Mouse (Mus musculus) E14TG2a.4 (cell line): ENCODE measurements at regions not wholly inside any gene's neighbourhood (a gene's known extent, or its start where the extent isn't known, plus 50 kb on each side); places are given as distances from the start of the nearest gene placed in this dataset.

Experiments used
- H3K27me3 ChIP-seq: 2 replicates; pipeline ENCODE4 v1.6.1; 2014; ENCODE audit warnings: low read length, control low read depth; ENCODE audit not compliant: insufficient read depth
- H3K36me3 ChIP-seq: 2 replicates; pipeline ENCODE4 v1.6.1; 2014; ENCODE audit warnings: low read length, control low read depth; ENCODE audit not compliant: insufficient read depth
- H3K4me1 ChIP-seq: replicated peaks from 2 replicates; pipeline ENCODE4 v1.6.1; 2014; ENCODE audit warnings: low read depth, low read length, control low read depth
- H3K4me3 ChIP-seq: replicated peaks from 2 replicates; pipeline ENCODE4 v1.5.1; 2014; ENCODE audit warnings: mild to moderate bottlenecking, low read length
- H3K9me3 ChIP-seq: 2 replicates; pipeline ENCODE4 v1.6.1; 2014; ENCODE audit warnings: low read length, control low read depth
- CTCF ChIP-seq: conservative IDR thresholded peaks from 2 replicates; pipeline ENCODE4 v1.5.1; 2014; ENCODE audit warnings: low read length
- NANOG ChIP-seq: IDR thresholded peaks from 2 replicates; pipeline ENCODE4 v1.6.1; 2014; ENCODE audit warnings: borderline replicate concordance, low read length, mixed read lengths
- POU5F1 ChIP-seq: IDR thresholded peaks from 2 replicates; pipeline ENCODE4 v1.6.1; 2014; ENCODE audit warnings: low read length, borderline replicate concordance

DNA sequence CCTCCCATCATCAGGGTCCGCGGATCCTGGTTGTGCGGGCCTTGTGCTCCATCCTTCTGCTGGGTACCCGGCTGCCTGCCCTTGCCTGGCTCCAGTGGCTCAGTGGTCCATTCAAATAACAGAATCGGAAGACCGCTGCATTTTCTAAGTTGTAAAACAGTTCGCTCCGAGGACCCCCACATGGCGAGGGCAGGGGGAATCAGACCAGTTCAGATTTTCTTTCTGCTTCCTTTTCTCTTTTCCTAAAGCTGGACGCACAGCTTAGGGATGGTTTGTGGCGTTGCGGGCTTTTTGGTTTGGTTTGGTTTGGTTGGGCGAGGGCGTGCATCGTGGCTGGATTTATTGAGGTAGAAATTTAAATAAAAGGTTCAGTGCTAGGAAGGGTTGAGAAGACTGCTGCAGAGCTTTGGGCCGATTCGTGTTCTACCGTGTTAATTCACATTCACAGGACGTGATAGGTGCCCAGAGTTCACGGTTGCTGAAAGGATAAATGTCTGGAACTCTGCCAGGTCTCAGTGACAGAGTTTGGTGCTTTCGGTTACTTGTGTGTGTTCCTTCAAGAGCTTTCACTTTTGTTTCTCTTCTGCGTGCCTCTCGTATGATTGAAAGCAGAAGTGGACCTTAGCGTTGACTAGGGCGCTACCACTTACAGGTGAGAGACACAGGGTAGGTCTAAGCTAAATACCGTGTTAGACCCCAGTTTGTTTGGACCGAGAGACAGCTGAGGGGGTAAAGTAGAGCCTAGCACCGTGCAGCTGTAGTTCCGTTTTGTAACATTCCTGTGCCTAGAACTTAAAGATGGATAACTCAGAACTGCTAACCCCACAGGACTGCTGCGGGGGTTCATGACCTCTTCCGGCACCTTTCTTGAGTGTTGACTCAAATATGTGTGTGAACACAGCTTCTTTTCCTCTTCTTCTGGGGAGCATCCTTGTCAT lies 61.9 kb upstream of the Ak4 start:
- Histone ChIP-seq H3K4me1 (peaks cover 47% of the 10 kb centered on the region), H3K9me3 (no peaks in the 10 kb centered on the region), H3K36me3 (peaks cover 10% of the 10 kb centered on the region), H3K27me3 (no peaks in the 10 kb centered on the region), H3K4me3 (peak overlapping the region; percentile 93)
- no peak for TF ChIP-seq NANOG
- TF ChIP-seq POU5F1 = no peak
- TF ChIP-seq CTCF = no peak

DNA sequence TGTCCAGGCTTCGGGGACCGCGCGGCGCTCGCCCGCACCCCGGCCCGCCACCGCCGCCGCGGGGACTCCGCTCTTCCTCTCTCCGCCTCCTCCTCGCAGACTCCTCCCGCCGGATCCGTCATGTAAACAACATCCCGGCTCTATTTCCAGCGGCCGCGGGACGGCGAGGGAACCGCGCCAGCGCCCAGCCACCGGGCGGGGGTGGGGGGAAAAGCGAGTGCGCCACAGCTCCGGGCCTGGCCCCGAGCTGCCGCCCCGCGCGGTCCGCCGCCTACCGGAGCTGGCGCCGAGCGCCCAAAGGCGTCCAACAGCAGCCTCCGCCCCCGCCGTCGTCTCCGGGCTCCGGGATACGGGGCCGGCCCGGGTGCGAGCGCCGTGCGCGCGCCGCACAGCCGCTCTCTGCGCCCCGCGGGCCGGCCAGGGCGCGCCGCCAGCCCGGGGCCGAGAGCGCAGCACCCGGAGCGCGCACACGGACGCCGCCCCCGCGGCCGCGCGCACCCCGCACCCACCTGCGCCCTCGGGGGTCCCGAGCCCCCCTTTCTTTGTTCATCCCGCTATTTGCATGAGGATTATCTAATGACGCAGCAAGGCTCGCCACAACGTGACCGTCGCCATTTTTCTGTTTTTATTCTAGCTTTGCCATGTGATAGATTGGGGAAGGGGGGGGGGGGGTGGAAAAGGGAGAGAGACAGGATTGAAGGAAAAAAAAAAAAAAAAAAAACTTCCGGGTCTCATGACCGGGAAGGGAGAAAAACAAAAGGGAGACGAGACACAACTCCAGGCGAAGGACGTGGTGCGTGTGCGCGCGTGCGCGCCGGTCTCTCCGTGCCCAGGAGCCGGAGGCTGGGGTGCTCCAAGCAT lies 62.8 kb upstream of the Ak4 start:
- no peak for TF ChIP-seq CTCF
- no peak for TF ChIP-seq NANOG
- Histone ChIP-seq H3K27me3 (no peaks in the 10 kb centered on the region), H3K4me3 (peak overlapping the region; percentile 93), H3K4me1 (peaks cover 50% of the 10 kb centered on the region), H3K36me3 (peaks cover 15% of the 10 kb centered on the region), H3K9me3 (no peaks in the 10 kb centered on the region)

DNA sequence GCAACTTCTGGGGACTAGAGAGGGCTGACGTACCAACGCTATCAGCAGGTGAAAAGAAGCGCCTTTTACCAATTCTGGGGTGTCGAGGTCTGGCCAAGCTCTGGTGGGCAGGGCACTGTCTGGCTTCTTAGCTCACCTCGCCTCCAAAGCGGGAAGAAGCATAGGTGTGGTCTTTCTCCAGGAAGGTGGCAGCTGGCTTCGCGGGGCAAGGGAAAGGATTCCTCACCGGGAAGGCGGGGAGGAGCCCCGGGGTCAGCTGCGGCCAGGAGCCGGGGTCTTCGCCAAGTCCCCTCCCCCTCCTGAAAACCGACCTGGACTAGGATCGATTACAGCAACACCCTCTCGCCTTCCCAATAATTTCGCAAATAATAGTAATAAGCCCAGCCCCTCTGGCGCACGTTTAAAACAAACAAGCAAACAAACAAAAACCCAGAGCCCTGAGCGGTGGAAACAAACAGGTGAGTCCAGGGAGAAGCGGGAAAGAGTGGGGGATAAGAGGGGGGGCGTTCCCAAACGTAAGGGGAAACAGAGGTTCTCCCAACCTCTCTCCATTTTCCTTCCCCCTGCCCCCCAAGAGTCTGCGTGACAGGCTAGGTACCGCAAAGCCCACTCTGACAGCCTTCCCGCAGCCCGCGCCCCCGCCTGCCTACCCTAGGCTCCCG lies 63.5 kb upstream of the Ak4 start:
- TF ChIP-seq NANOG (no peak), POU5F1 (no peak), CTCF (no peak)
- H3K4me1 ChIP-seq = peaks cover 58% of the 10 kb centered on the region
- H3K36me3 ChIP-seq = peaks cover 22% of the 10 kb centered on the region
- H3K27me3 ChIP-seq = no peaks in the 10 kb centered on the region
- no peaks in the 10 kb centered on the region for H3K9me3 ChIP-seq
- peak overlapping the region; percentile 93 for H3K4me3 ChIP-seq

DNA sequence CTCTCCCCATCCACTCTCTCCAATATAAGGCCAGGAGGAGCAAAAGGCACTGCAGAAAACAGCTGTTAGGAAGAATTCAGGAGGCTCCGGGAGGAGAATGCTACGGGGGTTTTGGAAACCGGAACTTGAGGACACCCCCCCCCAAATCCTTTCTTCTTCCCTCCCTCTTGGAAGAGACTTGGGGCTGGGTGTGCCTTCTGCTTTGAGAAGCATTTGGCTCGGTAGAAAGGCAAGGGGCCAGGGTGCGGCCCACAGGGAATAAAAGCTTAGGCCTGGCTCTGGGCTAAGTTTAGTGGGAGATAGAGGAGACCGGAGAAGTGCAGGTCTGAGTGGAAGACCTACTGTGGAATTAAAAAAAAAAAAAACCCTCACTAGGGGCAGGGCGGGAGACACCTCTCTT lies 64.1 kb upstream of the Ak4 start:
- peaks cover 27% of the 10 kb centered on the region for H3K36me3 ChIP-seq
- no peaks in the 10 kb centered on the region for H3K27me3 ChIP-seq
- TF ChIP-seq NANOG (no peak), CTCF (no peak), POU5F1 (no peak)
- H3K4me1 ChIP-seq = peaks cover 63% of the 10 kb centered on the region
- H3K4me3 ChIP-seq = peak overlapping the region; percentile 93
- no peaks in the 10 kb centered on the region for H3K9me3 ChIP-seq

DNA sequence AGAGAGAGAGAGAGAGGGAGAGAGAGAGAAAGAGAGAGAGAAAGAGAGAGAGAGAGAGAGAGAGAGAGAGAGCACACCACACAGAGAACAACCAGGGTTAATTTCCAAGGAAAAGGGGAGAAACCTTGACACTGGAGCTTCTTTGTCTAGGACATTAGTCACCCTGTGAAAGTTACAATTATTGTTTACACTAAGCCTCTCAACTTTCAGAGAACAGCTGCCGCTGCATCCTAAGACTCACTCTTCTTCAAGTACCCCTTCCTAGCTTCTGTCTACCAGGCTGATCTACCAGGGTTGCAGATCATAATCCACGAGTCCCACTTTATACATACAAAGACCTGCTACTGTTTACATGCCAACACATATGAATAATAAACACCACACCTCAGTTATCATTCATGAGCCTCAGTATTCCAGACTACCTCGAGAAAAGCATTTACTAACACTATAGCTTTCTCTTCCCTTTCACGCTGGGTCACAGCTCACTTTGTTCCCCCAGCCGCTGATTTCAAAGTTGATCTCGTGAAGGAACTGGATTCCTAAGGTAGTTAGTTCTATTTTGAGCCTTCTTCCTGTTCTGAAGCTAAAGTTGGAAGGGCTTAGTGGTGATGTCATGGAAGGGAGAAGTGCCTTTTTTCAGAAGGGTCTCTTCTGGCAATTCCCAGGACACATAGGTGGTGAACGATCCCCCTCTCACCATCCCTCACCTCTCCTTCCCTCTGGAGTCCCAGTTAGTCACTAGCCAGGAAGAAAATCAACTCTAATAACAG lies 64.8 kb upstream of the Ak4 start:
- no peak for TF ChIP-seq POU5F1
- TF ChIP-seq NANOG = no peak
- TF ChIP-seq CTCF = no peak

DNA sequence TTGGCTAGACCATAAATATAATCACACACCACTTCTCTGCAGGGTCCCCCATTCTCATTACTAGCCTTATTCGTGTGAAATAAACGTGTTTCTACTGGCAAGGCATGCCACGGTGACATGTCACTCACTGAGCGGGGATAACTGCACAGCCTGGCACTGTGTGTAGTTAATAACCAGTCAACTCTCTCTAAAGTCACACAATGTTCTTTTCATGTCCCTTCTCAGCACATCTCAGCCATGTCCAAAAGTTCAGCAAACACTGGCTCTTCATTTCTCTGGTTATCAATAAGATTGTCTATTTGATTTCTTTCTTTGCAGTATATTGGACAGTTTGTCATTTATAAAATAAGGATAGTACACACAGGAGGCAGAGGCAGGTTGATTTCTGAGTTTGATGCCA lies 66.9 kb upstream of the Ak4 start:
- no peaks in the 10 kb centered on the region for H3K9me3 ChIP-seq
- TF ChIP-seq NANOG = no peak
- no peak for TF ChIP-seq POU5F1
- no peak for TF ChIP-seq CTCF

More for the DNA sequence above, 64.8 kb upstream of the Ak4 start:
- peak overlapping the region; percentile 93 for H3K4me3 ChIP-seq
- H3K9me3 ChIP-seq = no peaks in the 10 kb centered on the region
- H3K27me3 ChIP-seq = no peaks in the 10 kb centered on the region
- peaks cover 27% of the 10 kb centered on the region for H3K36me3 ChIP-seq
- H3K4me1 ChIP-seq = peaks cover 67% of the 10 kb centered on the region

DNA sequence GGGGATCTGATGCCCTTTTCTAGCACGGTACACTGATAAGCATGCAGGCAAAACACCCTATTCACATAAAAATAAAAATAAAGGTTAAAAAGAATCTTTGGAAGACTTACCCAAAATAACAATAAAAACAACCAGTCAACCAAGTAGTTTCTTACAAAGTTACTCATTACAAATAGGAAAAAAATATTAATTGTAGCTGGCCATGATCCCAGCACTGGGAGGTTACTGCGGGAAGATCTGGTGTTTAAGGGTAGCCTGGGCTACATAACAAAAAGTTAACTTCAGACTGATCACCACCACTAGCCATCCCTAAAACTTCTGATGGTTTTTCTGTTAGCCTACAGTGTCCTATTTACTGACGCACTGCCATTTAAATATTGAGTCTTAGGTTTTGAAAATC lies 67.4 kb upstream of the Ak4 start:
- Histone ChIP-seq H3K36me3 (peaks cover 43% of the 10 kb centered on the region), H3K9me3 (no peaks in the 10 kb centered on the region), H3K4me1 (peaks cover 48% of the 10 kb centered on the region), H3K27me3 (no peaks in the 10 kb centered on the region), H3K4me3 (no peak overlapping the region)
- TF ChIP-seq NANOG = no peak
- no peak for TF ChIP-seq CTCF
- no peak for TF ChIP-seq POU5F1

More for the DNA sequence above, 66.9 kb upstream of the Ak4 start:
- H3K4me3 ChIP-seq = no peak overlapping the region
- peaks cover 50% of the 10 kb centered on the region for H3K4me1 ChIP-seq
- peaks cover 39% of the 10 kb centered on the region for H3K36me3 ChIP-seq
- H3K27me3 ChIP-seq = no peaks in the 10 kb centered on the region

DNA sequence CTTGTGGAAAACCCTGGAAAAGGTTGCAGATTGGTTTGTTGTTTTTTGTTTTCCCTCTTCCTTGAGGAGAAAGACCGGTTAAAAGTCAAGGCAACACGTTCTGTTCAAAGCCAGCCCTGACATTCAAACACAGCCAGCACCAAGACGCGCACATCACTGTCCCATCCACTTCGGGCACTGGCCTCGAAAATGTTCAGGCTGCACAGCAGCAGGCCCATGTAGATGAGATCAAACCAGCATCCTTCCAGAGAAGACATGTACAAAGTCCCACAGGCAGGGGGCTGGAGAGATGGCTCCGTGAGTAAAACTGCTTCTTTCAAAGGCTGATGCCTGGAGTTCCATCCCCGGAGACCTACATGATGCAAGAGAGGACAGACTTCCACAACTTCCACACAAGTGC lies 68.4 kb upstream of the Ak4 start:
- Histone ChIP-seq H3K9me3 (no peaks in the 10 kb centered on the region), H3K27me3 (no peaks in the 10 kb centered on the region), H3K36me3 (peaks cover 54% of the 10 kb centered on the region), H3K4me3 (no peak overlapping the region), H3K4me1 (peaks cover 48% of the 10 kb centered on the region)
- TF ChIP-seq POU5F1 (no peak), NANOG (no peak), CTCF (no peak)
